Mouse (Mus musculus): ENCODE measurements around the gene Sgcb.

The Sgcb gene

GRCm38 (mm10) chr5:73647261-73647900 is at the start of gene Sgcb:
Gene Sgcb, minus strand, starts transcription at chr5:73647790.
- peak; percentile 47 to 83 for DNase-seq (ENCODE audit: low spot score in 2 of 2)

- no peak for DNase-seq (ENCODE audit: low spot score in 2 of 2)
Measured at GRCm38 (mm10) chr5:73694254-73695015, 46.8 kb upstream of the Sgcb start.

GRCm38 (mm10) chr5:73693778-73694177 is 46.2 kb upstream of the Sgcb start:
- DNase-seq (ENCODE audit: low spot score in 2 of 2) = no peak

- DNase-seq (ENCODE audit: low spot score in 2 of 2) = no peak
Measured at GRCm38 (mm10) chr5:73691723-73692520, 44.3 kb upstream of the Sgcb start.

GRCm38 (mm10) chr5:73690146-73690545 is 42.6 kb upstream of the Sgcb start:
- DNase-seq (ENCODE audit: low spot score in 2 of 2) = no peak

GRCm38 (mm10) chr5:73688576-73688975 is 41.0 kb upstream of the Sgcb start:
- no peak for DNase-seq (ENCODE audit: low spot score in 2 of 2)

GRCm38 (mm10) chr5:73686149-73686548 is 38.6 kb upstream of the Sgcb start:
- no peak for DNase-seq (ENCODE audit: low spot score in 2 of 2)

GRCm38 (mm10) chr5:73683706-73684409 is 36.3 kb upstream of the Sgcb start:
- no peak for DNase-seq (ENCODE audit: low spot score in 2 of 2)

- DNase-seq (ENCODE audit: low spot score in 2 of 2) = no peak
Measured at GRCm38 (mm10) chr5:73683221-73683620, 35.6 kb upstream of the Sgcb start.

- DNase-seq (ENCODE audit: low spot score in 2 of 2) = no peak
Measured at GRCm38 (mm10) chr5:73676626-73677025, 29.0 kb upstream of the Sgcb start.

- DNase-seq (ENCODE audit: low spot score in 2 of 2) = no peak
Measured at GRCm38 (mm10) chr5:73675604-73676003, 28.0 kb upstream of the Sgcb start.

- no peak for DNase-seq (ENCODE audit: low spot score in 2 of 2)
Measured at GRCm38 (mm10) chr5:73669386-73669785, 21.8 kb upstream of the Sgcb start.

GRCm38 (mm10) chr5:73667877-73668276 is 20.3 kb upstream of the Sgcb start:
- no peak for DNase-seq (ENCODE audit: low spot score in 2 of 2)

GRCm38 (mm10) chr5:73666695-73667094 is 19.1 kb upstream of the Sgcb start:
- DNase-seq (ENCODE audit: low spot score in 2 of 2) = no peak

- DNase-seq (ENCODE audit: low spot score in 2 of 2) = no peak
Measured at GRCm38 (mm10) chr5:73651855-73652201, 4.2 kb upstream of the Sgcb start.

- peak in 1 of 2 experiments; percentile 19 for DNase-seq (ENCODE audit: low spot score in 2 of 2)
Measured at GRCm38 (mm10) chr5:73651061-73651854, 3.7 kb upstream of the Sgcb start, which contains the start of gene Spata18. Gene Spata18, plus strand, starts transcription at chr5:73651379.

GRCm38 (mm10) chr5:73650365-73650964 is 2.9 kb upstream of the Sgcb start:
- no peak for DNase-seq (ENCODE audit: low spot score in 2 of 2)

GRCm38 (mm10) chr5:73642091-73642490 is 5.5 kb downstream of the Sgcb start:
- peak in 1 of 2 experiments; percentile 41 for DNase-seq (ENCODE audit: low spot score in 2 of 2)

GRCm38 (mm10) chr5:73641058-73641457 is 6.5 kb downstream of the Sgcb start:
- DNase-seq (ENCODE audit: low spot score in 2 of 2) = no peak

- no peak for DNase-seq (ENCODE audit: low spot score in 2 of 2)
Measured at GRCm38 (mm10) chr5:73637337-73638107, 10.1 kb downstream of the Sgcb start.

Data from spleen, postnatal 10 days (tissue).